Mouse (Mus musculus): ENCODE data around the gene Cyb5r4. TPM values are rescaled to one million over a fixed set of nuclear protein-coding genes. Genes with fewer than 3 reads are reported as not detected.

The Cyb5r4 gene
- total RNA-seq, 2 experiments from 2014 or later = 32.6 to 35.7 TPM

Other genes with a start within 250 kb of the Cyb5r4 start
- 100 to 1,000 TPM; 378 to 413 TPM for gene Snap91, start 141.4 kb upstream of the Cyb5r4 start, total RNA-seq (2021)
- gene Ripply2, start 6.5 kb upstream of the Cyb5r4 start, total RNA-seq (2021) = 1 to 10 TPM; 5.4 to 6.1 TPM
- 1 to 10 TPM; 1.5 to 3.5 TPM for gene Mrap2, start 122.3 kb downstream of the Cyb5r4 start, total RNA-seq (2021)
- gene Cep162, start 233.5 kb downstream of the Cyb5r4 start, total RNA-seq (2021) = 10 to 100 TPM; 12.6 to 13.6 TPM

All from left cerebral cortex, postnatal 4 days (tissue).